Mouse (Mus musculus) liver, embryonic 18 days (tissue): ENCODE results near the gene Gpr25. TPM values are rescaled to one million over a fixed set of nuclear protein-coding genes. Genes with fewer than 3 reads are reported as not detected.

Source experiments
- polyA plus RNA-seq: library from polyadenylated mRNA; depleted of rRNA; stranded (reverse); fragments of >200 nt; gene quantifications from 2 replicates; pipeline ENCODE4 v1.2.3, GENCODE M21; 2012; rRNA removed

The Gpr25 gene
- not detected in 2 replicates for polyA plus RNA-seq

GRCm38 (mm10) chr1:136260635-136261238, at the start of gene Gpr25:
Gpr25 (minus strand) TSS chr1:136260873.

GRCm38 (mm10) chr1:136233892-136234594, 26.6 kb downstream of the Gpr25 start, which contains the start of gene Inava:
Inava (minus strand) TSS chr1:136234264.

GRCm38 (mm10) chr1:136212803-136213202, 47.9 kb downstream of the Gpr25 start, which contains the start of gene Mroh3:
Mroh3 (minus strand) TSS chr1:136212828.

Other genes with a start within 250 kb of the Gpr25 start
- gene Ascl5, start 210.1 kb downstream of the Gpr25 start, polyA plus RNA-seq = not detected in 2 replicates
- gene Cacna1s, start 208.1 kb downstream of the Gpr25 start, polyA plus RNA-seq = under 0.01 and 0.10 TPM in 2 replicates
- 2.4 and 3.3 TPM in 2 replicates for gene Kif21b, start 129.5 kb downstream of the Gpr25 start, polyA plus RNA-seq
- not detected in 2 replicates for gene Mroh3, start 48.0 kb downstream of the Gpr25 start, polyA plus RNA-seq
- 0.26 and 0.31 TPM in 2 replicates for gene Inava, start 26.6 kb downstream of the Gpr25 start, polyA plus RNA-seq
- gene Camsap2, start 85.2 kb upstream of the Gpr25 start, polyA plus RNA-seq = 4.9 and 5.2 TPM in 2 replicates
- gene Ddx59, start 154.4 kb upstream of the Gpr25 start, polyA plus RNA-seq = 2.3 and 2.5 TPM in 2 replicates
- gene Kif14, start 205.5 kb upstream of the Gpr25 start, polyA plus RNA-seq = 2.0 and 2.5 TPM in 2 replicates